Mouse (Mus musculus) right cerebral cortex, postnatal 4 days (tissue): ENCODE data around the gene Sytl3.

Source experiments
- DNase-seq: peaks from one replicate; pipeline ENCODE4 v3.0.0-alpha.2; 2022

Gene Sytl3

DNA sequence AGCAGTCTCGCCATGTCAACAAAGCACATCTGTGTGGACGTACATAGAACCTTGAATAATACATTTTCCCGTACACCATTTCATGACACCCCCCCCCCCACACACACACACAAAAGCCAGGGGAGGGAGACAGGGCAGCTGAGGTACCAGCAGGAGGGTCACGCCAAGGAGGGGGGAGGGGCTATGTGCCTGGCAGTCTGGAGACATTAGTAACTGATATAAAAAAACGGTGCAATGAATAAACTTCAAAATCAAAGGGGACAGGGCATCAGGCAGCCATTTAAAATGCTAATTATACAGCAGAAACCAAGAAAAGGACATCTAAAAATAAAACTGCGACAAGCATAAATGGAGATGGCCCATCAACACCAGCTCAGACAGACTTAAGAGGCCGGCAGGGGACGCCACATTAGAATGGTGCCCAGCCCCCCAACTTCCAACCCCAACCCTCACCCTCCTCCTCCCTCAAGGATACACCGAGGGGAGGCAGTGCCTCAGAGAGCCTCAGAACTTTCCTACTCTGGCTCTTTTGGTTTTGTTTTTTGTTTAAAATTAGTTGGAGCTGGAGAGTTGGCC, 100.9 kb downstream of the Sytl3 start:
- no peak for DNase-seq

DNA sequence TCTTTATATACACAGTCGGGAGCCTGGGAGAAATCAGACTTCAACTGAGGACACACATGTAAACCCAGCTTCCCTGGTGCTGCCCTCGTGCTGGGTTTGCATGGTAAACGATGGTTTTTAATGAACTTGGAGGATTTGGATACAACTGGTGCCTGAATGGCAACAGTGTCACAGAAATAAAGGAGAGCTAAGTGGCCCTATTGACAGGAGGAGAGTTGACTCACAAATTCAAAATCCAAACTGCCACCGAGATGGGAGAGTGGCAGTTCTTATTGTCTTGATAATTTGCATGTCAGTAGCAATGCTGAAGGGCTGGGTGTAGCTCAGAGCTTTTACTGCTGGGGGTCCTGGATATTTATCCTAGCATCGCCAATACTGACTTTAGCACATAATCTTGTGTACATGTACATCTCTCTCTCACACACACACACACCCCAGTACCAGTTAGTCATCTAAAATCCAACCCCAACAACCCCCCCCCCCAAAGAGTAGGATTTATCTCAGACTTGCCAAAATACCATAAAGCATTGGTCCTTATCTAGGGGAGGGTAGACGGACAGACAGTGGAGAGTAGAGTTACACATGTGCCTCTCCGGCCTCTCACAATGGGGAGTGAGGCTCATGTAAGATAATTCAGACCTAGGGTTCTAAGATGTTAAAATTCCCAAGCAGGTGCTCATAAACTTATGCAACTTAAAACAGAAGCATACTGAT, 104.8 kb downstream of the Sytl3 start:
- DNase-seq = no peak

- DNase-seq = no peak
These were observed 105.3 kb downstream of the Sytl3 start for GRCm38 (mm10) chr17:6764227-6764593.

- no peak for DNase-seq
These were observed 105.8 kb downstream of the Sytl3 start for GRCm38 (mm10) chr17:6764730-6765129.

- DNase-seq = no peak
These were observed 107.0 kb downstream of the Sytl3 start for GRCm38 (mm10) chr17:6765886-6766285.

DNA sequence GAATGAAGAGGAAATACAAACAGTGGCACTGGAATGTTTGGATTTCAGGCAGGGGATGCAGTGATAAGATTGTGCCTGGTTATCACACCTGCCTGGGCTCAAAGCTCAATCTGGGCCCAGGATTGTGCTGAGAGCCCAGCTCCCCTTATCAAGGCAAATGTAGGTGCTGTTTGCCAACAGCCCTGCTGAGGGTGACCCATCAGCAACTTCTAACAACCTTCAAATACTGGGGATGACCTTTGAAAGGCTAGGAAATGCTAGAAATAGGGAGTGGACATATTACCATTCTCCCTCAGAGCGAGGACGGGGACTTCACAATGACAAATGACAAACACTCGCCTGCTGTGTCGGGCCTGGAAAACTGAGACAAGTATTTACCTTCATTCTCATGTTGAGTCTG, 107.9 kb downstream of the Sytl3 start:
- no peak for DNase-seq

DNA sequence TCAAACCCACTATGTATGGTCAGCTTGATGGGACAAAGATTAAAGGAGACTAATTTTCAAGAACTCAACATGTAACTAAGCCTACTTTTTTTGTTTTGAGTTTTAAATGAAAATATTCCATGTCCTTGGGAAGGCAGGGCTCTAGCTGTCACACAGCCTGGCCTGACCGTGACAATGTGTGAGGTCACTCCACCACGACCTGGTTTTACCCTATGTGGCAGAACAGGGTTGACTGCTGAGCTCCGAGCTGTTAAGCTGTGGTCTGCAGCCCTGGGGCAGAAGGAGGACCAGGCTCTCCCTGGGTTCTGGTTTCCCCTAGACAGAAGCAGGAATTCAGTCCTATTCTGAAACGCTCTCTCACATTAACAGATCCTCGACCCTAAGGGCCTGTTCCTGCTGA, 108.9 kb downstream of the Sytl3 start:
- DNase-seq = no peak

DNA sequence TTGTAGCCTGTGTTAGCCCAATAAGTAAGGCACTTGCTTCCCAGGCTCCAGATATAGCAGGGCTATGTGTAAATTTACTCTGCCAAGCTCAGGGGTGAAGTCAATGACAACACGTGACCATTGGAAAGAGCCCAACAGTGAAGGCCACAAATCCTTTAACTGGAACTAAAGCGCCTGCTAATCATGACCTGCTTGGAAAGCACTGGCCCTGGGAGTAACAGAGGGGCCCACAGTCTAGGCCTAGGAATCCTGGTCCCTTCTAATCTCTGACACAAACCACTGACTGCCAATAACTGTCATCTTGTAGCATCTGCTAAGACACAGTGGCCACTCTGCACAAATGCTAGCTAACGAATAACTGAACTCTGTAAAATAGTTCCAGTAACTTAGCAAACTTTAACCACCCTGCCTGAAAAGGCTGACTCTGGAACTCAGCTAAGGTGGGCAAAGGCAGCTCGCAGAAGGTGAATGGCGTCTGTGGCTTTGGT, 109.5 kb downstream of the Sytl3 start:
- no peak for DNase-seq

DNA sequence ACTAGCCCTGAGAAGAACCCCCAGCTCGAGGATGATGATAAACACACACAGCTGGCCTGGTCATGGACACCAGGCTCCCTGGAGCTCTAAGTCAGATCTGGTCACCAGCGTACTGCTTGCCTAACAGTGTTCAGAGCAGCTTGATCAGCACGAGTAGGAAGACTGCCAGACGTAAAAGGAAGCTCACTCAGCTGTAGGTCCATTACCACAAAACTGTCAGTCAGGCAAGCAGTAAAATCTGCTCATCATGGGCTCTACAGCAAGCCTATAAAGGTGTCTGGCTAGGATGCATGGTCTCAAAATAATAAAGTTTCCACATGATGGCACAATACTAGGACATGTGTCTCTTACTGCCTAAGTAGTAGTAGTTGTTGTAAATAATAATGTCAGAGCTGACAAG, 110.7 kb downstream of the Sytl3 start:
- DNase-seq = no peak

- no peak for DNase-seq
These were observed 113.0 kb downstream of the Sytl3 start for GRCm38 (mm10) chr17:6771661-6772489.

- DNase-seq = no peak
These were observed 113.5 kb downstream of the Sytl3 start for GRCm38 (mm10) chr17:6772490-6772773.

- no peak for DNase-seq
These were observed 114.5 kb downstream of the Sytl3 start for GRCm38 (mm10) chr17:6773249-6773966.

DNA sequence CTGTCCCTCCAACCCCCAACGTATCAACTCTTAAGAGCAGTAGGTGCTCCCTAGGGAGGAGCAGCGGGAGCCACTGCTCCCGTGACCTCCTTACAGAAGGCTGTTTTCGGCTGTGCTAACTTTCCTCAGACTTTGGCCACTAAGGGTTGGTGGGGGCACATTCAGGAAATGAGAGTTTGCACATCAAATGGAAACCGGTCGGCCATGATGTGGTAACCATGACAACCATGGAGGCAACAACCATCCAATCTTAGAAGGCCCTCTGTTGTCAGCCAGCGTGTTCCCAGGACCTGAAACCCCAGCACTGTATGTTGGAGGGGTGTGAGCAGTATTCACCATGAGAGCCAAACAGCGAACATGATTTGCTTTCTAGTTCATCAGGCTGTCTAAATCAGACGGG, 116.3 kb downstream of the Sytl3 start:
- DNase-seq = no peak

DNA sequence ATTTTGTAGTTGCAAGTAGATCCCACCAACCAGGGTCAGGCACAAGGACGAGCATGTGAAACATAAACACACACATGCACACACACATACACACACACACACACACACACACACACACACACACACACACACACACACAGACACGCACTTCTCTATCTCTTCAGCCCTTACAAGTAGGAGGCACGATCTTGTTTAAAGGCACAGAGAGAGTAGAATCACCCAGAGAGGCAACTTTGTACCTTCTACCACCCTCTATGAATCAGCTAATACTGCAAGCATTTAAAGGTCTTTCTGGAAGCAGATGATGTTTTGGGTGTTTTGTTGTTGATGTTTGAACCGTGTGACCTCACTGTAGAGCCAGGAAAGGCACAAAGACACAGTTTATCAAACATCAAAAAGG, 116.8 kb downstream of the Sytl3 start:
- DNase-seq = no peak

GRCm38 (mm10) chr17:6776123-6776522, 117.2 kb downstream of the Sytl3 start:
- no peak for DNase-seq

GRCm38 (mm10) chr17:6776576-6776975, 117.7 kb downstream of the Sytl3 start:
- no peak for DNase-seq

DNA sequence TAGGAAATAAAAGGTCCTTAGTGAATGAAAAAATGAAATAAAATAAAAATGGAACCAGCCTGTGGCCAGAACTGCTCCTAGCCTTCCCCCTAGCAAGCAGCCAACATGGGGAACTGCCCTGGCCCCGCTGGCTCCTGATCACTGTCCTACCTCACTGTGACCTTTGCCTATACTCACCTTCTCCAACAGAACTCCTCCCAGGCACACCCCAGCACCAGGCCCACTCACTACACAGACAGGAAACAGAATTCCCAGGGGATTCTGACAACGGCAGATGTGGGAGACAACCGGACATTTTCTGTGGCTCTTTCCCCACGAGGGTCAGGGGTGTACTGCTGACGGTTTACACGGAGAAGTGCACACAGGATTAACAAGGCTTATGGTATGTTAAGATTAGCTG, 118.2 kb downstream of the Sytl3 start:
- DNase-seq = no peak

DNA sequence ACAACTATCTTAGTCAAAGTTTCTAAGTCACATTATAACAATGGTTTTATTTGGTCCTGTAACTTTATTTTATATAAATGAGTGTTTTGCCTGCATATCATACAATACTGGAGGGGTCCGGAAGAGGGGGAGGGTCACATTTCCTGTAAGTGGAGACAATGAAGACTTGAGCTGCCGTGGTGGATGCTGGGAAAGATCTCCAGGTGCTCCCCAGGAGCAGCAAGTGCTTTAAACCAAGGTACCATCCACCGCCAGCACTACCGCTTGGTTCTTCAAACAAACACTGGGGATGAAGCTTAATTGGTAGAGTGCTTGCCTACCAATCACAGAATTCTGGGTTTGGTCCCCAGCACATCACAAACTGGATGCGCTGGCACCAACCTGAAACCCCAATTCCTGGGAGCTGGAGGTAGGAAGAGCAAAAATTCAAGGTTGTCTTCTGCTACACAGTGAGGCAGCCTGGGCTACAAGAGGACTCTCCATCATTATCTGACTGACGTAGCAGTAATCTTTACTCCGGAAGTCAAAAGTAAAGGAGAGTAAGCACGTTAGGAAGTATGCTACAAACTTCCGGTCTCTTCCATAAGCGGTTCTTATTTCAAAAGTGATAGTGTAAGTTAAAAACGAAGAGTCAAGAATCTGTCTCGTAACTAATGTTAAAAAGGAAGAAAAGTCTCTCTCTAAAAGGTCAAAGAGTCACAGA, 118.9 kb downstream of the Sytl3 start:
- no peak for DNase-seq

GRCm38 (mm10) chr17:6778332-6778683, 119.4 kb downstream of the Sytl3 start:
- DNase-seq = no peak

GRCm38 (mm10) chr17:6778771-6779509, 120.0 kb downstream of the Sytl3 start:
- peak; percentile 19 for DNase-seq

DNA sequence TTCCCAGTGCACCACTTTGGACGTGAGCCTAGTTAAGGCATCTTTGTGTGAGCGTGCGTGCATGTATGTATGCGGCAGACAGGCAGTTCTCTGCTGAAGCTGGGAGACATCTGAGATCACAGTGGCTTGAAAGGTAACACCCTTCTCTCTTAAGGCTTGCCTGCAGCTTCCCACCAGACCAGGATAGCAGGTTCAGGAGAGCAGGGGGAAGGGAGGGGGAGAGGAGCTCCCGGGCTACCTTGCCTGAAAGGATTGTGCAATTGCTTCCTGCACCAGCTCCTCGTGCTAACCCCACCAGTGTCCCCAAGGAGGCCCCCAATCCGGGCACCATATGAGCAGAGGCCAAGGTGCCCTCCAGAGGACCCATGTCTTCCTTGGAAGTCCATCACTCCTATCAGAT, 120.7 kb downstream of the Sytl3 start:
- no peak for DNase-seq

- DNase-seq = no peak
These were observed 121.7 kb downstream of the Sytl3 start for GRCm38 (mm10) chr17:6780521-6781115.
